Mouse (Mus musculus): ENCODE results near the gene Srgap3. TPM values are rescaled to one million over a fixed set of nuclear protein-coding genes. Genes with fewer than 3 reads are reported as not detected.

Gene Srgap3
- polyA plus RNA-seq, 1 experiment from 2014 or later: 0.13 TPM

- no peak overlapping the region for H3K27ac ChIP-seq (ENCODE audit: low read depth)
- no peaks in the 10 kb centered on the region for H3K4me1 ChIP-seq (ENCODE audit: insufficient read depth)
- no peak for ATAC-seq
- no peaks in the 10 kb centered on the region for H3K9me3 ChIP-seq (ENCODE audit: low read length)
- no peak overlapping the region for H3K4me3 ChIP-seq (ENCODE audit: low read depth, low read length)
- WGBS (ENCODE audit: insufficient replicate concordance): 65% methylated on average over 8 of the region's 8 CpGs
- no peak overlapping the region for H3K4me2 ChIP-seq (ENCODE audit: low read depth, low read length)
- no peak overlapping the region for H3K9ac ChIP-seq (replicated peaks)
- no peak for DNase-seq
- H3K27me3 ChIP-seq (ENCODE audit: insufficient read depth, low read length): no peaks in the 10 kb centered on the region
- TF ChIP-seq EP300 (IDR thresholded peaks at IDR 0.05; ENCODE audit: low read depth) (no peak), CTCF (IDR thresholded peaks at IDR 0.05; ENCODE audit: low read depth) (no peak)
- no peaks in the 10 kb centered on the region for H3K36me3 ChIP-seq (replicated peaks; ENCODE audit: insufficient read depth, low read length)
Measured at GRCm38 (mm10) chr6:112820298-112820992, 126.6 kb downstream of the Srgap3 start.

DNA sequence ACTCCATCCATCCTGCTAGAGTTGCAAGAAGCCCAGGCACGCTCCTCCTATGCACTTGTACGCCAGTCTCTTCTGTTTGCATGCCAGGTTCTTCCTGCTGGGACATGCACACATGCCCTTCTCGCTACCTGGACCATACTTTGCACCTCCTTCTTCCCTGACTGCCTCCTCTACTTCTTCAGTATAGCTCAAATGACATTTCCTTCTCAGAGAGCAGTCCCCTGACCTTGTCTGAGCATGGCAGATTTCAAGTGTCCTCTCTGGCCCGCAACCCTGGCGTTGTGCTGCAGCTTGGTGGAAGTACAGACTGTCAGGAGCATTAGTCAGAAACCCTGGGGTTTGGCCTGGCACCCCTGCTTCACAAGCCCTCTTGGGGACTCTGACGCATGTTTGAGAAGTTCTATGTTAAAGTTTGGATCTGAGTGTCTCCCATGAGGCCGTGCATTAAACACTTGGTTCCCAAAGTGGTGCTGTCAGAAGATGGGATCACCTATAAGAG lies 128.6 kb downstream of the Srgap3 start:
- Histone ChIP-seq H3K9ac (replicated peaks) (no peak overlapping the region), H3K4me2 (ENCODE audit: low read depth, low read length) (no peak overlapping the region), H3K36me3 (replicated peaks; ENCODE audit: insufficient read depth, low read length) (no peaks in the 10 kb centered on the region), H3K4me1 (ENCODE audit: insufficient read depth) (no peaks in the 10 kb centered on the region), H3K9me3 (ENCODE audit: low read length) (no peaks in the 10 kb centered on the region), H3K27me3 (ENCODE audit: insufficient read depth, low read length) (no peaks in the 10 kb centered on the region), H3K27ac (ENCODE audit: low read depth) (no peak overlapping the region), H3K4me3 (ENCODE audit: low read depth, low read length) (no peak overlapping the region)
- DNase-seq (no peak), ATAC-seq (no peak)
- 79% methylated on average over 7 of the region's 7 CpGs for WGBS (ENCODE audit: insufficient replicate concordance)
- no peak for TF ChIP-seq CTCF (IDR thresholded peaks at IDR 0.05; ENCODE audit: low read depth)

DNA sequence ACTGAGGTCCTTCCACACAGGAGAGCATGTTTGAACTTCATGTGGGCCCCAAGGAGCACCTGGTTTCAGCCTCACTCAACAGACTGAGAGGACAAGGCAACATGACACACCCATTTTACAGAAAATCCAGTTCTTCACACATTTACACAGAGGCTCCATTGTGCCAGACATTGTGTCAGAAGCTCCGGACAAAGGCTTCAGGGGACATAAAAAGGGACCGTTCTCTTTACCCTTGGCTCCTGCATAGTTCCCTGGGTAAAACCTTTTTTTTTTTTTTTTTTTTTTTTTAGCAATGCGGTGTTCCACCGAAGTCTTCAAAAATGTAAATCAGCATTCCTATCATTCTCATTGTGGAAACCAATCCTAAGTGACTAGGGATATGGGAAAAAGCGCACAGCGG lies 131.5 kb downstream of the Srgap3 start:
- no peaks in the 10 kb centered on the region for H3K9me3 ChIP-seq (ENCODE audit: low read length)
- H3K4me3 ChIP-seq (ENCODE audit: low read depth, low read length): no peak overlapping the region
- H3K27me3 ChIP-seq (ENCODE audit: insufficient read depth, low read length): no peaks in the 10 kb centered on the region
- TF ChIP-seq EP300 (IDR thresholded peaks at IDR 0.05; ENCODE audit: low read depth) (no peak), CTCF (IDR thresholded peaks at IDR 0.05; ENCODE audit: low read depth) (no peak)
- DNase-seq (no peak), ATAC-seq (no peak)
- 84% methylated on average over 6 of the region's 6 CpGs for WGBS (ENCODE audit: insufficient replicate concordance)
- H3K36me3 ChIP-seq (replicated peaks; ENCODE audit: insufficient read depth, low read length): no peaks in the 10 kb centered on the region
- H3K9ac ChIP-seq (replicated peaks): no peak overlapping the region
- H3K4me2 ChIP-seq (ENCODE audit: low read depth, low read length): no peak overlapping the region
- H3K4me1 ChIP-seq (ENCODE audit: insufficient read depth): no peaks in the 10 kb centered on the region
- no peak overlapping the region for H3K27ac ChIP-seq (ENCODE audit: low read depth)

- Histone ChIP-seq H3K4me2 (ENCODE audit: low read depth, low read length) (no peak overlapping the region), H3K36me3 (replicated peaks; ENCODE audit: insufficient read depth, low read length) (no peaks in the 10 kb centered on the region), H3K9me3 (ENCODE audit: low read length) (no peaks in the 10 kb centered on the region), H3K27me3 (ENCODE audit: insufficient read depth, low read length) (no peaks in the 10 kb centered on the region), H3K4me1 (ENCODE audit: insufficient read depth) (no peaks in the 10 kb centered on the region), H3K9ac (replicated peaks) (no peak overlapping the region), H3K27ac (ENCODE audit: low read depth) (no peak overlapping the region), H3K4me3 (ENCODE audit: low read depth, low read length) (no peak overlapping the region)
- ATAC-seq (no peak), DNase-seq (no peak)
- 62% methylated on average over 5 of the region's 5 CpGs for WGBS (ENCODE audit: insufficient replicate concordance)
- TF ChIP-seq CTCF (IDR thresholded peaks at IDR 0.05; ENCODE audit: low read depth) (no peak), EP300 (IDR thresholded peaks at IDR 0.05; ENCODE audit: low read depth) (no peak)
Measured at GRCm38 (mm10) chr6:112814525-112815086, 132.5 kb downstream of the Srgap3 start.

DNA sequence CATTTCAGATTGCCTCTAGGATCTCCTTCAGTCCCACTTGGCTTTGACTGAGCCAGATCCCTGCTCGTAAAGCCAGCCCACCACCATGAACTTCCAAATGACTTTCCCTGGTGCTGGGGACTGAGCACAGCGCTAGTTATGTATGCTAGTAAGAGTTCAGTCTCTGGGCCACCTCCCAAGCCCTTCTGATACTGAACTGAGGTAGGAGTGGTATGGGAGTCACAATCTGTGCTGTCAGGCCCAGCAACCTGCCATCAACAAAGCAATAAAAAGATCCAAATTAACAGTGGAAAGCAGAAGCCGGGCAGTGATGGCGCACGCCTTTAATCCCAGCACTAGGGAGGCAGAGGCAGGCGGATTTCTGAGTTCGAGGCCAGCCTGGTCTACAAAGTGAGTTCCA lies 134.2 kb downstream of the Srgap3 start:
- no peaks in the 10 kb centered on the region for H3K9me3 ChIP-seq (ENCODE audit: low read length)
- no peak overlapping the region for H3K9ac ChIP-seq (replicated peaks)
- no peak overlapping the region for H3K27ac ChIP-seq (ENCODE audit: low read depth)
- H3K36me3 ChIP-seq (replicated peaks; ENCODE audit: insufficient read depth, low read length): no peaks in the 10 kb centered on the region
- H3K4me2 ChIP-seq (ENCODE audit: low read depth, low read length): no peak overlapping the region
- no peaks in the 10 kb centered on the region for H3K4me1 ChIP-seq (ENCODE audit: insufficient read depth)
- DNase-seq (no peak), ATAC-seq (no peak)
- no peak overlapping the region for H3K4me3 ChIP-seq (ENCODE audit: low read depth, low read length)
- WGBS (ENCODE audit: insufficient replicate concordance): 76% methylated on average over 7 of the region's 7 CpGs
- no peak for TF ChIP-seq EP300 (IDR thresholded peaks at IDR 0.05; ENCODE audit: low read depth)
- no peak for TF ChIP-seq CTCF (IDR thresholded peaks at IDR 0.05; ENCODE audit: low read depth)
- no peaks in the 10 kb centered on the region for H3K27me3 ChIP-seq (ENCODE audit: insufficient read depth, low read length)

DNA sequence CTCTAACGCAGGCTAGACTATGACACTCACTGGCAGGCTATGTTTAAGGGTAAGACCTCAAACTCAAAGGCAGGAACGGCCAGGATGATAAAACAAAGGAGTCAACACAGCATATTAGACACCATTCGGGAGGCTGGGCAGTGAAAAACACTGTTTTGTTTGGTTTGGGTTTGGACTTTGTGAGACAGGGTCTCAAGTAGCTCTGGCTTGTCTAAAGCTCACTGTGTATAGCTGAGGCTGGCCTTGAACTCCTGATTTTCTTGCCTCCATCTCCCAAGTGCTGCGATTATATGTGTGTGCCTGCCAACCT lies 136.6 kb downstream of the Srgap3 start:
- no peak for DNase-seq
- no peak overlapping the region for H3K9ac ChIP-seq (replicated peaks)

More for the DNA sequence above, 136.6 kb downstream of the Srgap3 start:
- H3K4me3 ChIP-seq (ENCODE audit: low read depth, low read length): no peak overlapping the region
- no peak for TF ChIP-seq EP300 (IDR thresholded peaks at IDR 0.05; ENCODE audit: low read depth)
- no peak for TF ChIP-seq CTCF (IDR thresholded peaks at IDR 0.05; ENCODE audit: low read depth)
- H3K27ac ChIP-seq (ENCODE audit: low read depth): no peak overlapping the region
- no peaks in the 10 kb centered on the region for H3K27me3 ChIP-seq (ENCODE audit: insufficient read depth, low read length)
- H3K9me3 ChIP-seq (ENCODE audit: low read length): no peaks in the 10 kb centered on the region
- H3K36me3 ChIP-seq (replicated peaks; ENCODE audit: insufficient read depth, low read length): no peaks in the 10 kb centered on the region
- 65% methylated on average over 4 of the region's 4 CpGs for WGBS (ENCODE audit: insufficient replicate concordance)
- H3K4me2 ChIP-seq (ENCODE audit: low read depth, low read length): no peak overlapping the region
- H3K4me1 ChIP-seq (ENCODE audit: insufficient read depth): no peaks in the 10 kb centered on the region
- ATAC-seq: no peak

All from liver, postnatal 0 days (tissue).